Mouse (Mus musculus) CD4-positive, CD25-positive, alpha-beta regulatory T cell, adult 4 months (primary cell): Measurements from ENCODE around the gene Aar2. TPM values are rescaled to one million over a fixed set of nuclear protein-coding genes. Genes with fewer than 3 reads are reported as not detected.

Experiments used
- polyA plus RNA-seq, 2 experiments: library from polyadenylated mRNA; unstranded; fragments of 100-300 nt; shearing (Covaris generic); gene quantifications; one replicate each; pipeline ENCODE4 v1.2.1; 2017

Aar2 gene
- polyA plus RNA-seq, 2 experiments from 2014 or later = 32.9 to 42.8 TPM

Other genes with a start within 250 kb of the Aar2 start
- gene Cnbd2, start 235.3 kb upstream of the Aar2 start, polyA plus RNA-seq = 1 to 10 TPM; 6.3 to 8.8 TPM
- 1 to 10 TPM; 1.6 to 2.7 TPM for gene Scand1, start 234.9 kb upstream of the Aar2 start, polyA plus RNA-seq
- under 1 TPM in 1 of 2 experiments, not detected in 1; 0.24 TPM for gene Epb41l1, start 126.7 kb upstream of the Aar2 start, polyA plus RNA-seq
- gene Dlgap4, start 66.1 kb downstream of the Aar2 start, polyA plus RNA-seq = 100 to 1,000 TPM in 1 of 2 experiments, 10 to 100 TPM in 1; 71.7 to 109 TPM
- gene Myl9, start 227.8 kb downstream of the Aar2 start, polyA plus RNA-seq = not detected